Mouse (Mus musculus) right cerebral cortex, adult 2 months (tissue): ENCODE measurements around the gene Prkcq.

Experiments
- DNase-seq, 2 experiments: peaks; one replicate each; pipeline ENCODE4 v3.0.0; 2021 to 2022; ENCODE audit warnings: low spot score in 2 of 2

Prkcq gene

GRCm38 (mm10) chr2:11171754-11172501, at the start of gene Prkcq:
Prkcq (plus strand) TSS chr2:11172108.
- peak; percentile 27 to 48 for DNase-seq

GRCm38 (mm10) chr2:11130881-11131280, 41.0 kb upstream of the Prkcq start:
- DNase-seq = no peak

- DNase-seq = no peak
Observed at GRCm38 (mm10) chr2:11135718-11136117, 36.2 kb upstream of the Prkcq start.

GRCm38 (mm10) chr2:11138076-11138475, 33.8 kb upstream of the Prkcq start:
- no peak for DNase-seq

GRCm38 (mm10) chr2:11139518-11140152, 32.3 kb upstream of the Prkcq start:
- DNase-seq = no peak

GRCm38 (mm10) chr2:11140385-11140784, 31.5 kb upstream of the Prkcq start:
- no peak for DNase-seq

- no peak for DNase-seq
Observed at GRCm38 (mm10) chr2:11149091-11149490, 22.8 kb upstream of the Prkcq start.

- no peak for DNase-seq
Observed at GRCm38 (mm10) chr2:11150975-11151374, 20.9 kb upstream of the Prkcq start.

GRCm38 (mm10) chr2:11151655-11152323, 20.1 kb upstream of the Prkcq start:
- no peak for DNase-seq

GRCm38 (mm10) chr2:11159641-11160040, 12.3 kb upstream of the Prkcq start:
- no peak for DNase-seq

- DNase-seq = no peak
Observed at GRCm38 (mm10) chr2:11160696-11161095, 11.2 kb upstream of the Prkcq start.

GRCm38 (mm10) chr2:11161336-11161735, 10.6 kb upstream of the Prkcq start:
- no peak for DNase-seq

- no peak for DNase-seq
Observed at GRCm38 (mm10) chr2:11162701-11163100, 9.2 kb upstream of the Prkcq start.

- no peak for DNase-seq
Observed at GRCm38 (mm10) chr2:11164170-11164569, 7.7 kb upstream of the Prkcq start.

- no peak for DNase-seq
Observed at GRCm38 (mm10) chr2:11169721-11170335, 2.1 kb upstream of the Prkcq start.

GRCm38 (mm10) chr2:11172831-11173414, 1.0 kb downstream of the Prkcq start:
- peak in 1 of 2 experiments; percentile 16 for DNase-seq

- DNase-seq = no peak
Observed at GRCm38 (mm10) chr2:11173521-11173920, 1.6 kb downstream of the Prkcq start.

GRCm38 (mm10) chr2:11174101-11174500, 2.2 kb downstream of the Prkcq start:
- DNase-seq = no peak

- no peak for DNase-seq
Observed at GRCm38 (mm10) chr2:11177880-11178279, 6.0 kb downstream of the Prkcq start.

GRCm38 (mm10) chr2:11181510-11181909, 9.6 kb downstream of the Prkcq start:
- no peak for DNase-seq

GRCm38 (mm10) chr2:11182096-11182495, 10.2 kb downstream of the Prkcq start:
- DNase-seq = no peak

- DNase-seq = no peak
Observed at GRCm38 (mm10) chr2:11183991-11184390, 12.1 kb downstream of the Prkcq start.
